Mouse (Mus musculus): ENCODE measurements around the gene Krtap5-4. TPM values are rescaled to one million over a fixed set of nuclear protein-coding genes. Genes with fewer than 3 reads are reported as not detected.
"Not testable (repeated sequence)": the region's sequence is repeated elsewhere in the genome, so short reads cannot be mapped to it uniquely, and the experiment has no call there.

Gene Krtap5-4
- total and polyA plus RNA-seq, 2 experiments from 2014 or later = not detected

DNA sequence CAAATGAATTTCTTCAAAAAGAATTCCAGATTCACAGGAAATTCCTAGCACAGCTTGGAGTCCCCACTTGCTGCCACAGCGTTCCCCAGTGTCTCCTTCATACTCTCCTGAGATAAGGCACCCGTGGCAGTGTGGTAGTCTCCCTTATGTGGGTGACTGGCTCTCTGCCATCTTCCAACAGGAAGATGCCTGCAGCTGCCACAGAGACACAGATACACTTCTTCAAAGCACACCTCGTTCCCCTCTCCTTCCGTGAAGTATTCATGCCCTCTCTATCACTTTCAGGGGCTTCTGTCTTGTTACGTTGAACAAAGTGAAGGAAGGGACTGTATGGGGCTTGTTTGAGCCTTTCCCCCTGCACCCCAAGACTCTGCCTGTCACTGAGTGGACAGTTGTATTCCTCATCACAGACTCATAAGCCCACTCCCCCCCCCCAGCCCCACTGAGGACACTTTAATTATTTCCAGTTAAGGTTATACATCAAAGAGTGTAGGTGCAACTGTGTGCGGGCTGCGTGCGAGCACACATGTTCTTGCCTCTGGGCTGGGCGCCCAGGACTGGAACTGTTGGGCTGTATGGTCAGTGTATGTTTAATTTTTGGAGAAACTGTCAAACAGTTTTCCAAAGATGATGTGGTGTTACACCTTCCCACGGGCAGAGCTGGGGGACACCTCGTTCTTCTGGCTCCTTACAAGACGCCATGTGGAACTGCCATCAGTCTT lies 20.2 kb downstream of the Krtap5-4 start:
- Histone ChIP-seq H3K4me3 (ENCODE audit: low read depth, low read length) (no peak overlapping the region), H3K27ac (ENCODE audit: low read depth, low read length) (no peak overlapping the region), H3K4me2 (ENCODE audit: low read depth) (no peak overlapping the region), H3K4me1 (ENCODE audit: insufficient read depth) (no peaks in the 10 kb centered on the region), H3K36me3 (ENCODE audit: insufficient read depth) (no peaks in the 10 kb centered on the region), H3K9ac (no peak overlapping the region), H3K27me3 (ENCODE audit: insufficient read depth, low read length) (no peaks in the 10 kb centered on the region), H3K9me3 (ENCODE audit: low read length) (no peaks in the 10 kb centered on the region)
- WGBS = 87% methylated on average over 12 of the region's 12 CpGs
- no peak for TF ChIP-seq CTCF (IDR thresholded peaks at IDR 0.05; ENCODE audit: low read depth)
- ATAC-seq = no peak
- DNase-seq = no peak

DNA sequence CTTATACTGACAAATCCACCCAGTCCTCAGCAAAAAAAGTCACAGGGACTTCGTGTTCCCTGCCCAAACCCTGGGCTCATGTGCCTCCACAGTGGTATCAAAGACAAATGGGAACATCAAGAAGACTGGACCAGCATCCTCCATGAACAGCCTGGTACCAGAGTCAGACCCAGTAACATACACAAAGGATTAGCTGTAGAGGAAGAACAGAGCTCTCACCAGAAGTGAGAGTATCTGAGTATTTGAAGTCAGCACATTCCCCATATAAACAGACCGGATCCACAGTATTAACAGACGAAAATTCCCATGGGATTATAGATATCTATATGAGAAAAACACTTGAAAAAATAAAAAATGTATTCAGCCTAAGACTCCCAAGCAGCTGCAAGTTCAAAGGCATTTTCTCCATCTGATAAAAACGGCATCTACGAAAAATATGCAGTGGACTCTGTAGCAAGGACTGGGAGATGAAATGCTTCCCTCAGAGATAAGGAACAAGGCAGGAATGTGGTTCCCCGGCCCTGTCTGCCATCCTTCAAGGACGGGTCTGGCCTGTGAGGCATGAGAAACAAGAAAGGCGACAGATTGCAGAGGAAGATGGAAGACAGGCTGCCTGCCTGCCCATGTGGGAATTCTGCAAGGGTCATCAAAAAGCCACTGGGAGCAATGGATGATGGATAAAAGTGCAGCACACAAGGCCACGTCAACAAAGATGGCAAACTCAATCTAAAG lies 23.5 kb downstream of the Krtap5-4 start:
- ATAC-seq (no peak), DNase-seq (no peak)
- H3K4me2 ChIP-seq (ENCODE audit: low read depth) = no peak overlapping the region
- H3K27ac ChIP-seq (ENCODE audit: low read depth, low read length) = no peak overlapping the region
- no peak overlapping the region for H3K4me3 ChIP-seq (ENCODE audit: low read depth, low read length)
- H3K36me3 ChIP-seq (ENCODE audit: insufficient read depth) = no peaks in the 10 kb centered on the region
- no peak for TF ChIP-seq CTCF (IDR thresholded peaks at IDR 0.05; ENCODE audit: low read depth)
- H3K9ac ChIP-seq = no peak overlapping the region
- 76% methylated on average over 9 of the region's 9 CpGs for WGBS
- no peaks in the 10 kb centered on the region for H3K27me3 ChIP-seq (ENCODE audit: insufficient read depth, low read length)
- H3K9me3 ChIP-seq (ENCODE audit: low read length) = no peaks in the 10 kb centered on the region
- H3K4me1 ChIP-seq (ENCODE audit: insufficient read depth) = no peaks in the 10 kb centered on the region

DNA sequence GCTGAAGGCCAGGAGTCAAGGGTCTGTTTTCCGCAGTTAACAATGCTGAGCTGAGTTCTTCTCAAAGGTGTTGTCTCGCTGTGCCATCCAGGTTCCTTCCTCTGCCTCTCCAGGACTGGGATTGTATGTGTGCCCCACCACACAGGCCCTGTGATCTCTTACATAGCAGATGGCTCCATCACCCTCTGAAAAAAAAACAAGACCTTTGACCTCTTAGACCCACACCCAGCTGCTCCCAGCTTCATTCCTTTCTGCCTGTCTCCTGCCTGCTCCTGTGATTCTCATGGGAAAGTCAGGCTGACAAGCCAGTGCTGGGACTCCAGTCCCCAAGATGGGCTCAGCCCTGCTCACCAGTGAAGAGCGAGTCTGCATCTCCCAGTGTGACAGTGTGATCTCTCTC lies 25.2 kb downstream of the Krtap5-4 start:
- DNase-seq (no peak), ATAC-seq (no peak)
- no peak overlapping the region for H3K27ac ChIP-seq (ENCODE audit: low read depth, low read length)
- H3K4me2 ChIP-seq (ENCODE audit: low read depth) = no peak overlapping the region
- no peaks in the 10 kb centered on the region for H3K27me3 ChIP-seq (ENCODE audit: insufficient read depth, low read length)
- no peak for TF ChIP-seq CTCF (IDR thresholded peaks at IDR 0.05; ENCODE audit: low read depth)
- 78% methylated on average over 3 of the region's 3 CpGs for WGBS
- H3K36me3 ChIP-seq (ENCODE audit: insufficient read depth) = no peaks in the 10 kb centered on the region
- no peaks in the 10 kb centered on the region for H3K9me3 ChIP-seq (ENCODE audit: low read length)
- no peak overlapping the region for H3K4me3 ChIP-seq (ENCODE audit: low read depth, low read length)
- H3K4me1 ChIP-seq (ENCODE audit: insufficient read depth) = no peaks in the 10 kb centered on the region
- H3K9ac ChIP-seq = no peak overlapping the region

DNA sequence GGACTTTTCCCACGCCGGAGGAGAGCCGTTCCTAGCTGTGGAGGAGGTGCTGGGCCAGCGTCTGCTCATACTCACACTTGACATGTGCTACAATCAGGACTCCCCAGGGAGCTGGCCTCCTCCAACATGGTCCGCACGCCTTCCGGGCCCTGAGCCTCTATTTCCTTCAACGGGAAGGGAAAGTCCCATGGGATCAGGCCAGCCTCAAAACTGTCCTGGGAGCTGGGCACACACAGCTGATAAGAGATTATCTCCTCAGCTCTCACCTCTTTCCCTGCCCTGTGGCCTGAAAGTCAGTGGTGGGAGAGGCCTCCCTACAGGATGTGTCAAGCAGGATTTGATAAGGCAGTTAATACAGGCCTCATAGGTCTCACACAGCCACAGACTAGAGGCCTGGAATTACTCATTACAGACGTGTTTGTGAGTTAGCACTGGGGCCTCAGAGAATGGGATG lies 26.9 kb downstream of the Krtap5-4 start:
- H3K4me3 ChIP-seq (ENCODE audit: low read depth, low read length) = no peak overlapping the region
- no peak overlapping the region for H3K27ac ChIP-seq (ENCODE audit: low read depth, low read length)
- no peak overlapping the region for H3K9ac ChIP-seq
- 86% methylated on average over 9 of the region's 9 CpGs for WGBS
- no peaks in the 10 kb centered on the region for H3K36me3 ChIP-seq (ENCODE audit: insufficient read depth)
- H3K4me2 ChIP-seq (ENCODE audit: low read depth) = no peak overlapping the region
- H3K9me3 ChIP-seq (ENCODE audit: low read length) = no peaks in the 10 kb centered on the region
- no peaks in the 10 kb centered on the region for H3K4me1 ChIP-seq (ENCODE audit: insufficient read depth)
- no peak for TF ChIP-seq CTCF (IDR thresholded peaks at IDR 0.05; ENCODE audit: low read depth)
- DNase-seq (no peak), ATAC-seq (no peak)
- no peaks in the 10 kb centered on the region for H3K27me3 ChIP-seq (ENCODE audit: insufficient read depth, low read length)

DNA sequence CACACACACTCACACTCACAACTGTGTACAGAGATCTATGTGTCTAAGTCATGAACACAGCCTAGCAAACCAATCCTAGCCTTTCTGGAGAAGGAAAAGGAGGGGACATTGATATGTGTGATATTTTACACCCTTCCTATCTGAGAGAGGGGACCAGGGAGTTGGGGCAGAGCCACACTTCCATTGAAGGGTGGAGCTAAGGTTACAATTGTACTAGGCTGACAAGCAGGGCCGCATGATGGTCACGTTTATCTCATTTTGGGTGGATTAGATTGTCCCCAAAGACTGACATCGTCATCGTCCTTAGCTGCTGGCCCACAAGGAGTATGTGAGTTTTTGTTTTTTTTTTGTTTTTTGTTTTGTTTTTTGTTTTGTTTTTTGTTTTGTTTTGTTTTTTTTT lies 27.9 kb downstream of the Krtap5-4 start:
- no peaks in the 10 kb centered on the region for H3K4me1 ChIP-seq (ENCODE audit: insufficient read depth)
- H3K4me3 ChIP-seq (ENCODE audit: low read depth, low read length) = no peak overlapping the region
- WGBS = 87% methylated on average over 4 of the region's 4 CpGs
- no peak for DNase-seq
- no peaks in the 10 kb centered on the region for H3K27me3 ChIP-seq (ENCODE audit: insufficient read depth, low read length)
- H3K9me3 ChIP-seq (ENCODE audit: low read length) = no peaks in the 10 kb centered on the region
- TF ChIP-seq CTCF (IDR thresholded peaks at IDR 0.05; ENCODE audit: low read depth) = no peak
- H3K9ac ChIP-seq = no peak overlapping the region
- no peaks in the 10 kb centered on the region for H3K36me3 ChIP-seq (ENCODE audit: insufficient read depth)
- ATAC-seq = no peak
- H3K27ac ChIP-seq (ENCODE audit: low read depth, low read length) = no peak overlapping the region
- H3K4me2 ChIP-seq (ENCODE audit: low read depth) = no peak overlapping the region

DNA sequence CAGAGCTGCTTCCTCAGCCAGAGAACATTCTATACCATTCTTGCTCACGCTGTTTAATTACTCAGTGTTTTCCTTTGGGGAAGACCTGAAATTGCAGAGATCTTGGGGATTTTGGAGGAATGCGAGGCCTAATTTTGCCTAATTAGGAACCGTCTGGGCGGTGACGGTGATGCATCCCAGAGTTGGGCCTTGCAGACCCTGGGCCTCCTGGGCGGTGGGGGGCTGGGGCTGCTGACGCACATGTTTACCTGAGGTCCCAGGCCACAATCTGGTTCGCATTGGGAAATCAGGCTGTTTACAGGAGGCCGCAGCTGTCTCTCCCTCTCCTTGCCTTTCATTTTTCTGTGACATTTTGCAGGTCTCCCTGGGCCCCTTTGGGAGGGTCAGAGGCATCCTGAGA lies 29.4 kb downstream of the Krtap5-4 start:
- not testable (repeated sequence) for H3K9me3 ChIP-seq (ENCODE audit: low read length); H3K4me3 ChIP-seq (ENCODE audit: low read depth, low read length); DNase-seq; H3K27me3 ChIP-seq (ENCODE audit: insufficient read depth, low read length); H3K4me2 ChIP-seq (ENCODE audit: low read depth); H3K27ac ChIP-seq (ENCODE audit: low read depth, low read length); ATAC-seq; H3K36me3 ChIP-seq (ENCODE audit: insufficient read depth); H3K9ac ChIP-seq; H3K4me1 ChIP-seq (ENCODE audit: insufficient read depth)
- 52% methylated on average over 2 of the region's 9 CpGs for WGBS

DNA sequence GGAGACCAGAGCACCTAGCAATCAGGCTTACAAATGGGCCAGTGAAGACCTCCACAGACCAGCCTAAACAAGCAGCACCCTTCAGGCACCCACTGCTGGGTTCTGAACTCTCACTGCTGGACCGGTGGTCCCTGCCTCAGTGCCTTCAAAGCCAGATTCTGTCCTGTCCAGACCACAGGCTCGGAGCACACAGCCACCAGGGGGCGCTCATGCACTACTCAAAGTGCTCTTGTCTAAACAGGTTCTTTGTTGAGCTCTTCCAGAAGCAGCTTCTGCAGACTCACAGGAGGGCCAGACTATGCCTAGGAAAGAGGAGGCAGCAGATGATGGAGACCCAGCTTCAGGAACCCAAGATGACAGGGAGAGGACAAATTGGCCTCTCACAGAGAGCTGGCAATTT lies 30.9 kb downstream of the Krtap5-4 start:
- Histone ChIP-seq H3K36me3 (ENCODE audit: insufficient read depth) (no peaks in the 10 kb centered on the region), H3K9me3 (ENCODE audit: low read length) (no peaks in the 10 kb centered on the region), H3K4me3 (ENCODE audit: low read depth, low read length) (no peak overlapping the region), H3K27me3 (ENCODE audit: insufficient read depth, low read length) (no peaks in the 10 kb centered on the region), H3K9ac (no peak overlapping the region), H3K4me1 (ENCODE audit: insufficient read depth) (no peaks in the 10 kb centered on the region), H3K4me2 (ENCODE audit: low read depth) (no peak overlapping the region), H3K27ac (ENCODE audit: low read depth, low read length) (no peak overlapping the region)
- ATAC-seq = peak; percentile 90
- peak; percentile 94 for TF ChIP-seq CTCF (IDR thresholded peaks at IDR 0.05; ENCODE audit: low read depth)
- 3% methylated on average over 3 of the region's 3 CpGs for WGBS
- DNase-seq = peak; percentile 92

Measured in forebrain, postnatal 0 days (tissue).